Comparison of ENCODE assay signal across 9 mouse cellular contexts in genomic region chr13:20183512-20184238, GRCm38 (mm10).
DNase-seq lines count a peak whose midpoint lies in the region; ATAC-seq lines count a peak whose summit lies in the region.
"Had no signal": no experiment of that assay in that cellular context is flagged by ENCODE, and none has a peak within 500 bp of the region (broad histone marks: within the 10 kb centered on the region; RNA-seq: fewer than 3 reads in every experiment).

No protein-coding gene starts in this region.

- no peaks in the 10 kb centered on the region for H3K36me3 ChIP-seq in hindbrain, embryonic 14.5 days (replicated peaks; ENCODE audit: control insufficient read depth, insufficient read depth)
- H3K36me3 ChIP-seq in liver, embryonic 13.5 days = no peaks in the 10 kb centered on the region

- H3K4me3 ChIP-seq in hindbrain, embryonic 14.5 days (replicated peaks; ENCODE audit: low read length) = no peak overlapping the region
- no peak overlapping the region for H3K4me3 ChIP-seq in liver, embryonic 13.5 days (replicated peaks)

- H3K9ac ChIP-seq in hindbrain, embryonic 14.5 days = no peak overlapping the region
- H3K9ac ChIP-seq in liver, embryonic 13.5 days = no peak overlapping the region

- DNase-seq in frontal cortex, postnatal 14 days (ENCODE audit: low spot score in 2 of 2) = no peak
- DNase-seq in ES-CJ7 (ENCODE audit: low read depth, low spot score) = peak; percentile 61
- peak; percentile 54 for DNase-seq in embryo, embryonic 11 days
- DNase-seq in hindbrain, embryonic 14.5 days (ENCODE audit: low spot score) = peak; percentile 67
- DNase-seq in liver, embryonic 13.5 days = peak; percentile 32
- peak; percentile 78 for DNase-seq in naive thymus-derived CD4-positive, alpha-beta T cell, adult 2 months (ENCODE audit: low read depth)

- peak overlapping the region; percentile 45; the same call in 1 of the 2 replicates for H3K27ac ChIP-seq in hindbrain, embryonic 14.5 days
- H3K27ac ChIP-seq in liver, embryonic 13.5 days = 0 out of 2 replicates have a peak overlapping the region, but pooled peaks have one; percentile 10

- H3K27me3 ChIP-seq in hindbrain, embryonic 14.5 days (ENCODE audit: control insufficient read depth, insufficient read depth, low read length) = no peaks in the 10 kb centered on the region
- H3K27me3 ChIP-seq in liver, embryonic 13.5 days = peaks cover 52% of the 10 kb centered on the region
- H3K27me3 ChIP-seq: Patski had no signal

- ATAC-seq in frontal cortex, adult (ENCODE audit: low TSS enrichment) = peak; percentile 97
- ATAC-seq in hindbrain, embryonic 14.5 days (ENCODE audit: low FRiP score) = peak; percentile 67
- ATAC-seq in liver, embryonic 13.5 days (ENCODE audit: low read depth) = peak; percentile 53; the same call in 1 of the 2 replicates
- no peak for ATAC-seq in erythroblast, adult 5-6 weeks (replicated peaks; ENCODE audit: low FRiP score, poor library complexity, severe bottlenecking)
- ATAC-seq: Patski had no signal

- H3K4me1 ChIP-seq in hindbrain, embryonic 14.5 days (replicated peaks; ENCODE audit: control insufficient read depth, insufficient read depth, low read length) = peaks cover 16% of the 10 kb centered on the region; the same call in 1 of the 2 replicates
- peaks cover 60% of the 10 kb centered on the region for H3K4me1 ChIP-seq in liver, embryonic 13.5 days (replicated peaks)

- no peaks in the 10 kb centered on the region for H3K9me3 ChIP-seq in hindbrain, embryonic 14.5 days (ENCODE audit: control insufficient read depth, low read length)
- H3K9me3 ChIP-seq in liver, embryonic 13.5 days (replicated peaks) = no peaks in the 10 kb centered on the region

- H3K4me2 ChIP-seq in hindbrain, embryonic 14.5 days (replicated peaks) = 0 out of 2 replicates have a peak overlapping the region, but pooled peaks have one; percentile 13
- peak overlapping the region; percentile 27 for H3K4me2 ChIP-seq in liver, embryonic 13.5 days

- 12% methylated on average over 9 of the region's 9 CpGs for WGBS in hindbrain, embryonic 14.5 days
- 5% methylated on average over 9 of the region's 9 CpGs for WGBS in liver, embryonic 13.5 days (ENCODE audit: insufficient replicate concordance)

Comparison
In these comparisons a context has a peak if more than half of its experiments do, and no peak if none do; other contexts are left out.
1. DNase-seq: peak in ES-CJ7 (single experiment), embryo, embryonic 11 days (single experiment), hindbrain, embryonic 14.5 days (single experiment), liver, embryonic 13.5 days (single experiment) and naive thymus-derived CD4-positive, alpha-beta T cell, adult 2 months (single experiment); none in frontal cortex, postnatal 14 days (0 of 2).